ENCODE assay signal across 8 mouse cellular contexts in the genomic region with DNA sequence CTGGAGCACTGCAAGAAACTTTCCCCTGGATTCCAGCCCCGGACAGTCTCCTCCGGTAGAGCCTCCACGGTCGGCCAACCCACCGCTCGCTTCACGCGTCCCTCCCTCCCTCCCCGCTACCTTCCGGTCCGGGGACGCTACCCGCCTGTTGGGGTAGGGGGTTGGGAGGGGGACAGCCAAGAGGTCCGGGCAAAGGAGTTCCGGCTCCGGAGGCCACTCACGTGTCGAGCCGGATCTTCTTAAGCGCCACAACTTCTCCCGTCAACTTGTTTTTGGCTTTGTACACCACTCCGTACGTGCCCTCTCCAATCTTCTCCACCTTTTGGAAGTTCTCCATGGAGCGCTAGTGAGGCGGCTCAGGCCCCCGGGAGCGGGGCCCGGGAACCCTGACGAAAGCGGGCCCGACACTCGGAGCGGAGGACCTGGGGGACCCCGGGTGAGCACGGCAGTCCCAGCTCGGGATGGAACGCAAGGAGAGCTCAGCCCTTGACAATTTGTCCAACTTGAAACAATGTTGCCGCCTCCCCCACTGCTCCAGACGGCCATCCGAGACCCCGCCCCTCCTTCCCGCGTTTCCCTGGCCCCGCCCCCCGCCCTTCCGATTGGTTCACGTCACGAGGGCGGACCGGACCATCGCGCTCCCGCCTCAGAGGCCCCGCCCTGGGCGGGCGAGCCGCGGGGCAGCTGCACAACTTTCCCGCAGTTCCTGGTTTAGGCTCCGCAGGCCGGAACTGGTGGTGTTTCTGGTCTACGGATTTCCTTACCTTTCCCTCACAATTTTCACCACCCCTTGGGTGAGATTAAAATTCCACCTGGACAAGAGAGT. TPM values are rescaled to one million over a fixed set of nuclear protein-coding genes. Genes with fewer than 3 reads are reported as not detected.
DNase-seq lines count a peak whose midpoint lies in the region; ATAC-seq lines count a peak whose summit lies in the region.

TSS of gene Cdk2 (minus strand) at position 541 of the 826 bp plus-strand sequence.

- H3K27me3 ChIP-seq in hindbrain, embryonic 15.5 days: 0 out of 2 replicates have a peak, but pooled peaks cover 3% of the 10 kb centered on the region

- ATAC-seq in hindbrain, embryonic 15.5 days (ENCODE audit: low FRiP score, low read depth): peak; percentile 94

- peak within 1 kb of the TSS; percentile 95 for H3K4me2 ChIP-seq in hindbrain, embryonic 15.5 days

- H3K79me2 ChIP-seq in macrophage (ENCODE audit: inconsistent target): peaks cover 25% of the 10 kb centered on the region

- under 1% methylated on average over 61 of the region's 62 CpGs for WGBS in hindbrain, embryonic 15.5 days
- WGBS in macrophage (ENCODE audit: missing documents): 2% methylated on average over 48 of the region's 62 CpGs

- peaks cover 12% of the 10 kb centered on the region for H3K4me1 ChIP-seq in hindbrain, embryonic 15.5 days (replicated peaks)

- H3K9ac ChIP-seq in hindbrain, embryonic 15.5 days: peak within 1 kb of the TSS; percentile 53

- H3K27ac ChIP-seq in hindbrain, embryonic 15.5 days (replicated peaks): peak within 1 kb of the TSS; percentile 82
- peak within 1 kb of the TSS; percentile 77 for H3K27ac ChIP-seq in macrophage

- DNase-seq in R1 (ENCODE audit: low read depth, low spot score): peak; percentile 92
- peak; percentile 86 to 95 for DNase-seq in cerebellum, postnatal 25 days
- DNase-seq in frontal cortex, postnatal 36 days (ENCODE audit: low spot score in 2 of 2): peak; percentile 74 to 75
- peak; percentile 74 for DNase-seq in left cerebral cortex, adult 11 months (ENCODE audit: low spot score)
- peak; percentile 87 for DNase-seq in right cerebral cortex, adult 18-20 months
- peak; percentile 70 for DNase-seq in urinary bladder, postnatal 10 days (ENCODE audit: low spot score)

- no peaks in the 10 kb centered on the region for H3K9me3 ChIP-seq in hindbrain, embryonic 15.5 days

- H3K4me3 ChIP-seq in hindbrain, embryonic 15.5 days: peak within 1 kb of the TSS; percentile 73
- H3K4me3 ChIP-seq in macrophage (ENCODE audit: inconsistent target): peak within 1 kb of the TSS; percentile 92

- H3K36me3 ChIP-seq in hindbrain, embryonic 15.5 days: no peaks in the 10 kb centered on the region
- H3K36me3 ChIP-seq in macrophage (ENCODE audit: inconsistent target): peaks cover 24% of the 10 kb centered on the region

RNA-seq across cellular contexts. Expression of gene Cdk2, which starts in this region (rescaled TPM):
- polyA plus RNA-seq in hindbrain, embryonic 15.5 days (2015; fragmentation: Nextera tagmentation; extraction: Ambion mirVana): 22.4 and 23.5 TPM in 2 replicates
- total RNA-seq in macrophage (2018; cell fraction: chromatin; rRNA removed): 10 to 100 TPM; 13.7 to 60.7 (median 35.3) TPM
- total RNA-seq in macrophage (2018; cell fraction: cytosol; rRNA removed): 10 to 100 TPM in 25 of 26 experiments, 1 to 10 TPM in 1; 8.9 to 20.8 (median 17.8) TPM
- total RNA-seq in macrophage (2018; cell fraction: nucleus; rRNA removed): 10 to 100 TPM; 14.6 to 95.9 (median 30.6) TPM
- 13.4 to 29.6 TPM (median 22.8 TPM) in 3 replicates for polyA plus RNA-seq in macrophage (2018)

Comparison
In these comparisons a context has a peak if more than half of its experiments do, and no peak if none do; other contexts are left out.
1. Peak in every context shown above with its lines: DNase-seq, ATAC-seq, H3K4me3 ChIP-seq and H3K27ac ChIP-seq.